Mouse (Mus musculus) erythroblast, adult 5-6 weeks (primary cell): Measurements from ENCODE around the gene Pgpep1. TPM values are rescaled to one million over a fixed set of nuclear protein-coding genes. Genes with fewer than 3 reads are reported as not detected.

ENCODE experiments used
- ATAC-seq: replicated peaks from 2 replicates; pipeline ENCODE4 v1.8.0; 2016; ENCODE audit warnings: moderate number of reproducible peaks, mild to moderate bottlenecking, moderate TSS enrichment, inconsistent platforms; ENCODE audit not compliant: poor library complexity, low FRiP score, severe bottlenecking
- total RNA-seq, 2 experiments: library from RNA; stranded (forward) in 1 of 2; stranded (reverse) in 1 of 2; fragments of 150-400 nt in 1 of 2; fragments of 200-764, 138-1000 nt in 1 of 2; gene quantifications; 2 replicates each; pipeline versions ENCODE4 v1.2.3 to v1.2.4; 2015 to 2017; ENCODE audit warnings: low replicate concordance in 2 of 2

Pgpep1 gene
- total RNA-seq, 2 experiments from 2014 or later = 1.2 to 1.4 TPM

DNA sequence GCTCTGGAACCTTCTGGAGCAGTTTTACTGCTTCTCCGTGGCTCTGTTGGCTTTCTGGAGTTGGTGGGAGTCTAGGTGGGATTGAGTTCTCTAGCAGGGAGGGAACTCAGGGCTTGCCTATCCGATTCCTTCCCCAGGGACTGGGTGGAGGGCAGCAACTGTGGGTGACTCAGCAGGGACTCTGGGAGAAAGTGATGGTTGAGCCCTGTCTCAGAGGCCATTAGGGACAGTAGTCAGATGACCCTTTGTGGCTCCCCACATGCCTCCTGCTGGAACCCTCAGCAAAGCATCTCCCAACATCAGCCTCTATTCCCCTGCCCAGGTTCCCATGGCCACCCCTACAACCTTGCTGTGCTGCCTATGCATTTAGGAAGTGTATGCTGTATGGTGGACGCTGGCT is 17.2 kb downstream of the Pgpep1 start:
- ATAC-seq = no peak

DNA sequence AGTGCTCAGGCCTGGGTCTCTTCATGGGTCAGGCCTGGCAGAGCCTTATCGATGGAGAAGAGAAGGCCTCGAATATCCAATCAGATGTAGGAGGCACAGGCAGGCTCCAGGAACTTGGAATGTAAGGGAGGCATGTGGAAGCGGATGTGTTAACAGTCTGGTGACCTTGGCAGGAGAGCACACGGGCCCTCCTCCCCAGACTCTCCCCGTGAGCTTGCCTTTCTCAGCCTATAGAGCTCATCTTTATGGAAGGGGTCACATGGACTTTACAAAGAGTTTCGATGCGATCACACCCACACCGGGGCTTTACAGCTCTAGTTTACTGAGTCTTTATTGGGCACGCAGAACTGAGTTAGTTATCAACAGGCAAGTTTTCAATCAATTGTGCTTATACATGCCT is 21.4 kb downstream of the Pgpep1 start:
- ATAC-seq = no peak

DNA sequence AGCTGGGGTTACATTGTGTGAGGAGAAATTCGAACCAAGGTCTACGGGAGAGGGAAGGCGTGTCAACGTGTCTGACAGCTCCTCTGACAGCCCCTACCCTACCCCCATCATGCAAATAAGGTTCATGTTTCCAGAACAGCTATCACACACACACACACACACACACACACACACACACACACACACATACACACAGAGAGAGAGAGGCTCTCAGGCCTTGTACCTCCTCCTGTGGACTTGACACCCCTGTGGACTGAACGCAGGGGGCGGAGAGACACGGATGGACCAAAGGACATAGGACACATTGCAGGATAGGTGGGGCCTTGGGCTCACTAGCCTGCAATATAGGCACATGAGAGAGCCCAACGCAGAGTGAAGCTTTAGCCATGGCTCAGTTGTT is 23.4 kb downstream of the Pgpep1 start:
- ATAC-seq = no peak

DNA sequence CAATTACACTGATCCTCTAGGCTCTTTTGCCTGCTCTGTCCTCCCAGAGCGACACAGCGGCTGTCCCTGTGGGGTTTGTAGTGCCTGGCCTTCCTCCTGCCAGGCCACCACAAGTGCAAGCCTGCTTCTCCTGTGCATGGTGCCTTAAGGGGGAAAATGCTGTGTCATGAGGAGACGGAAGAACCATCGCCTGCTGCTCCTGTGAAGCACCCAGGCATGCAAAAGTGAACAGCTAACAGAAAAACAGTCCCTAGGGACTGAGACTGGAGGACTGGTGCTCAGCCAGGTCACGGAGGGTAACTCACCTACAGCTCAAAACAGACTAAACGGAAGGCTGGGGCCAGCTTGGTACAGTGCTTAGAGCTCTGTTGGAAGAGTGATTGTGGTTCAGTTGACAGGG is 24.7 kb downstream of the Pgpep1 start:
- ATAC-seq = peak; percentile 54

DNA sequence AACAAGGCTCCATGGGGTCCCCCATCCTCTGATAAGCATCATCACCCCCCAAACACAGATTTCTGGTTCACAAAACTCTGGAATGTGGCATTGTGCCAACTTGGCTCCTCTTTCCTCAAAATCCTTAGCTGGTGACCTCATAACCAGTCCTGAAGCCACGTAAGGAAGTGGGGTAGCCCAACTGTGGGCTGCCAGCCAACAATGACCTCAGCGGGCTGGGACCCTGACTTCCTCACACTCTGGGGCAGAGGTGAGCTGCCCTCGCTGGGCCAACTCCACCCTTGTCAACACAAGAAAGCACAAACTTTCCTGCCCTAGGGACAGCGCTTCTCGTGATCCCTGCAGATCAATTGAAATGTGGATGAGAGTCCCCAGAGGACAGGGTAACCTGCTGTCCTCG is 26.1 kb downstream of the Pgpep1 start:
- no peak for ATAC-seq

DNA sequence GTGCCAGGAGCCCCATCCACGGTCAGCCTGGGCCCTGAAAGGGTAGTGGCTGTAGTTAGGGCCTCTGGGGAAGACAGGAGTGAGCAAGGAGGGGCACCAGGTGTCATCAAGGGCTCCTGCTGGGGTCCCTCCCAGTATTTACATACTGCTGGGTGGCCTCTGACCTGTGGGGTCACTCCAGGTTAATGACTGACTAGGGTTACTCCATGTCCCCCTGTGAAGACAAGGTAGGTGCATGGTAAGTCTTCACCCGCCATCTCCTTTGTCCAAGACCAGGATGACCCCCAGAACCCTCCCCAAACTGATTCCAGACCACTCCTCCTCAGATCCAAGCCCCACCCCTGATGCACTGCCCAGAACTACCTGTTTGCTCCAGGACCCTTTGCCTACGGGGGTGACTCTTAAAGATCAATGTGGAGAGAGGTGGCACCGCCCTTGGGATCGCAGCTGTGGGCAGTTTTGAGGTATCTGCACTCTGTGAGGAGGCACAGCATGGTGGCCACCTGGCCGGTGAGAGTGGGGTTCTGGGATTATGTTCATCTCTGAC is 27.8 kb downstream of the Pgpep1 start, which contains the start of gene Gdf15:
Gdf15 (minus strand) TSS at position 111 of the 547 bp plus-strand sequence.
- ATAC-seq = no peak

DNA sequence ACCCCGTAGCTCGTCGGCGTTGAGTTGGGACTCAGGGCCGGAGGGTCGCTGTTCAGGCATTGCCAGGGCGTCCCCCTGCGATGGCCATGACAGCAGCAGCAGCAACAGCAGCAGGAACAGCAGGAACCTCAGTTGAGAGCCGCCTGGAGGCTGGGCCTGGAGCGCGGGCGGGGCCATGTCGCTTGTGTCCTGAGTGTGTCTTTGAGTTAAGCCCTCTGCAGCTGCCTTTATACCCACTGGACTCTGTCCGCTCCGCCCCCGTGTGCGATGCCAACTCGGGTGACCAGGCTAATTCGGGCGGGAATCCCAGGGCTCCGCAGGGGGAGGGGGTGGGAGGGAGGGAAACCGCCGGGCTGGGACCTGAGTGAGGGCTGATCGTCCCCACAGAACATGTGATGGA is 28.8 kb downstream of the Pgpep1 start:
- no peak for ATAC-seq

DNA sequence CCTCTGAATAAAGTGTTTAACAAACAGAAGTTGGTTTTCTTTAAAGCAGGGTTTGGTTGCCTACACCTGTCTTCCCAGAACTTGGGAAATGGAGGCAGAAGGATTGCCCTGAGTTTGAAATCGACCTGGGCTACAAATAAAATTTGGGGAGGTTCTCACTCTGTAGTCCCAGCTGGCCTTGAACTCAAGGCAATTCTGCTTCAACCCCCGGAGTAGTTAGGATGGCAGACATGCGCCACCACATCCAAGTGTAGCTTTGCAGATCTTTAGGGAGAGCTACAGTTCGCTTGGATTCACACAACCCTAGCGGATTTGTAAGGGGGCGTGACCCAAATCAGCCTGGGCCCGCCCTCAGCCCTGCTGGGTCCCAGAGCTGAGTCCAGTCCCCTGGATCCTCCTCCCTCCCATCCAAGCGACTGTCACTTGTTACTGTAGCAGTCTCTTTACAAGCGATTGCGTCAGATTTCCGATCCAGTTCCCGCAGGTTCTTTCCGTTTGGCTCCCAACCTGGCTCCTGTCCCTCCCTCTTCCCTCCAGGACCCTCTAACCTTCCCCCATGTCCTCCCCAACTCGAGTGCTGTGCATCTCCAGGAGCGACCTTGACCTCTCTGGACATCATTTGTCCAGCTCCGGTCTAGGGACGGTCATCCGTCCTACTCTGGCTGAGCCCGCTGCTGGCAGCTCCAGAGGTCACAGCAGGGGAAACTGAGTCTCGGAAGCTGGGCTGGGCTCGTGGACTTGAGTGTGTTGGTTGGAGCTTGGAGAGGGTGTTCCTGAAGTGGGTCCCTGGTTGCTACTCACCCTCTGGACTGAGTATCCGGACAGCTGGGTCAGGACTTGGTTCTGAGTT is 29.4 kb downstream of the Pgpep1 start:
- peak; percentile 28; the same call in 1 of the 2 replicates for ATAC-seq

DNA sequence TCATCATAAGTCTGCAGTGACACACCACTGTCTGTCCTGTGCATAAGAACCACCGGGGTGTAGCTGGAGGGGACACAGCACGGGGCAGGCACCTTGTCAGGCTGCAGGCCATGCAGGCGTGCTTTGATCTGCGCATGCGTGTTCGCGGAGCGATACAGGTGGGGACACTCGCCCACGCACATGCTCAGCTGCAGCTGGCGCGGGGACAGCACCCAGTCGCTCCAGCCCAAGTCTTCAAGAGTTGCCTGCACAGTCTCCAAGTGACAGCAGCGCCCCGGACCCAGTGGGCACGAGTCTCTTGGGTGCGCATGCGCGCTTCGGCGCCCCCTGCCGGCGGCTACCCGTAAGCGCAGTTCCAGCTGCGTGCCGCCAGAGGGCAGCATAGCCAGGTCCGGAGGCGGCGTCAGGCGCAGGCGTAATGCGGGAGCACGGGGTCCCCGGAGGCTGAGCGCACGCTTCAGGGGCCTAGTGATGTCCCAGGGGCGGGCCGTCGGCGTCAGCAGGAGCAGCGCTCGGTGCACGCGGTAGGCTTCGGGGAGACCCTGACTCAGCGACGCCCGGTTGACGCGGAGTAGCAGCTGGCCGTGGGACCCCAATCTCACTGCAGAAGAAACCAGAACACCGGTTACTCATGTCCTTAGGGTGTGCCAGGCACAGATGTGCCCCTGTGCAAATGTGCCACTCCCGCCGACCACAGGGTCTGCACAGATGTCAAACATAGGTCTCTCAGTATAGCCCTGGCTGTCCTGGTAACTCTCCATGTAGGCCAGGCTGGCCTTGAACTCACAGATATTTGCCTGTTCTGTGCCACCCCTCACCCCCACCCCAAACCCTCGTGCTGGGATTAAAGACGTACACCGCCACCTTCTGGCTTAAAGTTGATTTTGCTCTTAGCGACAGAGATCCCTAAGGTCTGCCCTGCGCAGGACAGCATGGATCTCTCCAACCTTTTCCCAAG is 30.3 kb downstream of the Pgpep1 start:
- ATAC-seq = peak; percentile 74

DNA sequence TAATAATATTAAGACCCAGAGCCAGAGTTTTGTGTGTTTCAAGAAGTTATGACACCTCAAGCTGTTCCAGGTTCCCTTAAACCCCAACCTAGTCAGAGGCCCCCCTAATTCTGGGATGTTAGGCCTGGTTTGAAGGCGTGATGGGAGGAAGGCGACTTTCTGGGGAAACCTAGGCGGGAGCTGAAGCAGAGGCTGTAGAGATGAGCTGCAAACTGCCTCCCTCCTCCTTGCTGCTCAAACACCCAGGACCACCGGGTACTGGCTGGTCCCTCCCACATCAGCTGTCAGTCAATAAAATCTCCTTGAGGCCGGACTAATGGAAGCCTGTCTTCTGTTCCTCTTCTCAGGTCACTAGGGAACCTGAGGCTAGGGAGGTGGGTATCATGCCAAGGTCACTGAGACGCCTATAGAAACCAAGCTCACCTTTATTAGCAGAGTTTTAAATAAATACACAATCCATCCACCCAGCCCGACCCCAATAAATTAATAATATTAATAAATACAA is 31.1 kb downstream of the Pgpep1 start:
- no peak for ATAC-seq

DNA sequence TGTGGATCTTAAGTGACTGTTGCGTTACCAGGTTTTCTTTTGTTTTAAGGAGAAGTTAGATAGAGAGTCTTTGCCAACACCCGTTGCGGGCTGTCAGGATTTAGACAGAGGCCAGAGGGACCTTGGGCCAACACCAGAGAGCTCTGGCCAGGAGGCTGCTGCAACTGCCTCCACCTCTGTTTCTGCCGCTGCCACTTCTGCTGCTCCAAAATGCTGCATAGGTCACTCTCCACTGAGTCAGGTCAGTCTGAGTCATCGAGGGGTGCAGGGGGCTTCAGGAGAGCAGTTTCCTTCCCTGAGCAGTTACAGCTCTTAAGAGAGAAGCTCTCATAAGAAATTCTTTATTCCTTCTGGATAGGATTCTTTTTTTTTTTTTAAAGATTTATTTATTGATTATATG is 33.1 kb downstream of the Pgpep1 start:
- no peak for ATAC-seq

DNA sequence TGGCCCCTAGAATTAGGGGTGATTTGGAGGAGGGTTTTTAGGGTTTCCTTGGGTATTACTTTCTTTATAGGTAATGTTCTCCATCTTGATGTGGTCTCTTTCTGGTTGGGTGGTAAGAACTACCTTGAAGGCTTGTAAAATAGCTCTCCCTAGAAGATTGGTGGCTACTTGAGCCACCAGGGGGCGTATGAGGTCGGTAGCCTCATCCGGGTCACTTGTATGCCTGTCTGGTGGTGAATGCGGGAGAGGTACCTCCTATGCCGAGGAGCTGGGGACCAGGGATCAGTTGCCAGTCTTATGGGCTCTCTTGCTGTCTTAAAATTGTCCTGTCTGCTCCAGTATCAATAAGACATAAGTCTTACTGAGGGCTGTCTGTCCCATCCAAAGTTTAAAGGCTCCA is 35.1 kb downstream of the Pgpep1 start:
- ATAC-seq = 0 out of 2 replicates have a peak, but pooled peaks have one; percentile 33

DNA sequence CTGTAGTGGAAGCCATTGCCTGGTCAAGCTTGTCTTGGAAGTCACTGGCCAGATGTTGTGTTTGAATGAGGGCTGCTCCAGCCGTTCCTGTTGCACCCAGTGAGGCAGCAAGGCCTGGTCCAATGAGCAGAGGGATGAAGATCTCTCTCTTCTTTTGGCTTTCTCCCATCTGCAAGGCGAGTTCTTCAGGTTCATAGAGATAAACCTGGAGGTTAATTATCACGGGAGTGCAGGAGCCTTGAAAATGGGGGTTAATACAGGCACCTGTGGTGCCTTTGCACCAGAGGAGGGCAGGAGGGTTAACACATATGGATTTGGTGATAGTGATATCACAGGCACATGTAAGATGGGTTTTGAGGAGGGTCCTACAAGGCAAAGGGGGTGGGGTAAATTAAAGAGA is 38.0 kb downstream of the Pgpep1 start:
- ATAC-seq = peak; percentile 55

DNA sequence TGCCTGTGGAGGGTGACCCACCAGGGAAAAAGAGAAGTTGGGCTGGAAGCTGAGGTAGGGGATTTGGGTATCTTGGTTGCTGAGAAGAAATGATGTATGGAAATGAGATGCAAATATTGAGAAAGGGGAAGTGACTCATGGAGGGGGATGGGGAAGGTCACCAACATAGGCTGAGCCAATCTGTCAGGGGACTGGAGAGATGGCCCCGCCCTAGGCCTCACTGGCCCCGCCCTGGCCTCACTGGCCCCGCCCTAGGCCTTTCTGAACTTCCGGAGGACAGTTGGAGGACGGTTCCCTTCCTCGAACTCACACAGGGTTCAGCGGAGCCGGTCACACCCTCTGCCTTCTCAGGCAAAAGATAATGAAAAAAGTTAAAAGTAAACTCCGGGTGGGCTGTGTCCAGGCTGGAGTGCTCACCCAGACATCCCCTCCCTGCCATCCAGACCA is 41.3 kb downstream of the Pgpep1 start:
- ATAC-seq = peak; percentile 80

DNA sequence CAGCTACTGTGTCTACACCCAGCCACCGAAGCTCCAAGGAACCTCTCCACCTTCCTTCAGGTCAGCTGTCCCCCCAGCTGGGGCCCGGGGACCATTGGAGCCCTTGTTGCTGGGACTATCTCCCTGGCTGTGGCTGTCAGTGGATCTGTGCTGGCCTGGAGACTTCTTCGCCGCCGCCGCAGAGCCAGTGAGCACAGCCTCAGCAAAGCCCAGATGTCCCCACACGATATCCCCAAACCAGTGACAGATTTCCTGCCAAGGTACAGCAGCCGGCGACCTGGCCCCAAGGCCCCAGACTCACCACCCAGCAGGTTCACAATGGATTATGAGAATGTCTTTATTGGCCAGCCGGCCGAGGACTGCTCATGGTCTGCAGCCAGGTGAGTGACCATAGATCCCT is 42.2 kb downstream of the Pgpep1 start:
- ATAC-seq = 0 out of 2 replicates have a peak, but pooled peaks have one; percentile 22

DNA sequence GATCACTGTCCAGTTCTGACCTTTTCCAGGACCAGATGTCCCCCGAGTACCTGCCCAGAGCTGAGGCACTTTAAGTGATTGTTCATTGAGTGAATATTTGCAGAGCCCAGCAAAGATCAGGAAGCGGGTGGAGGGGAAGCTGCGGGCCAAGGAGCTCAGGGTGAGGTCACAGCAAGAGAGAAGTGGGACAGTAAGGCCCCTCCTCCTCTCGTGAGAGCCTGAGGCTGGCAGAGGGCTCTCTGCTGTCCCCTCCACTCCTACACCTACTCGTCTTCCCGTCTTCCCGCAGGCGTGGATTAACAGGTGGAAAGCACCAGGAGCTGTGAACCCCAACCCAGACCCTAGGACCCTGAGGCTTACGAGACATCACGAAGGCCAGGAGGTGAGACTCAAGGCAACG is 43.5 kb downstream of the Pgpep1 start:
- ATAC-seq = no peak

DNA sequence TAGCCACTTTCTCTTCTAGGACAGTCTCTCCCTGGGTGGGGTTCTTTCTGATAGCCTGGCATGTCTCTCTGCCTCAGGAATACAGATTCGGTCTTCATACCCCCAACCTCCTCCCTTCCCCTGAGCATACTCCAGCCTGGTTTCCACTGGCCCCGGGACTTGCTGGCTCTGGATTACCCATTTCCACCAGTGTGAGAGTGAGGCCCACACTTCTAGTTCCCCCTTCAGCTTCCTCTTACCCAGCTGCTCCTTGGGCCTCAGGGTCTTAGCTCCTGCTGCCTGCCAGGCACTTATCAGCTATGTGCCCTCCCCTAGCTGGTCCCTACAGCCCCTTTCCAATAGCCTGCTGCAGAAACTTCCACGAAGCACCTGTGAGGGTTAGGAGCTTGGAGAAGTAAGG is 44.3 kb downstream of the Pgpep1 start, which contains the start of gene Lrrc25:
Lrrc25 (plus strand) TSS at position 262 of the 400 bp plus-strand sequence.
- no peak for ATAC-seq

DNA sequence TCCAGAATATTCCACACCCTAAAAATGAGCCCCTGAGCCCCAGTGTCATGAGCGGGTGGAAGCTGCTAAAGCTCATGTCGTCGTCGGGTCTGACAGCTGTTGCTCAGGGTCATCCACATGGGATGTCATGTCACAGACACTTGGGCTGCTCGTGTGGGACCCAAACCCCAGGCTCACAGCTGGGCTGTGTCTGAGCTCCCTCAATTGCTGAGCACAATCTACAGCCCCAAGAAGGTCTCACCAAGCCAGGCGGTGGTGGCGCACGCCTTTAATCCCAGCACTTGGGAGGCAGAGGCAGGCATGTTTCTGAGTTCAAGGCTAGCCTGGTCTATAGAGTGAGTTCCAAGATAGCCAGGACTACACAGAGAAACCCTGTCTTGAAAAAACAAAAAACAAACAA is 44.9 kb downstream of the Pgpep1 start:
- no peak for ATAC-seq

DNA sequence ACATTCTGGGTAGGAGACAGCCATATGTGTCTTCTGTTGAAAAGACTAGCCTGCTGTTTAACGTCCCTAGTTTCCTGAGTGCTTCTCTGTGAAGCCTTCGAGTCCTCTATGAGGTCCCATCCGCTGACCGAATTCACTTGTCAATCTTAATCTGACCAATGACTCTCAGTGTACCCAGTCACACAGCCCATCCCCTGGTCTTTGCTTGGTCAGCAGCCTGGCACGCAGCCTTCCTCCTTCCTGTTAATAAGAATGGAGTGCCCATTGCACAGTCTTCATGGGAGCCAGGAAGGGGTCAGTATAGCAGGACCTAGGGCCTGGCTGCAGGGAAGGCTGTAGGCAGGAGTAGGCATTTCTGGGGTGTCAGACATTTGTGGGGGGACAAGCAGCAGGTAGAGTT is 45.7 kb downstream of the Pgpep1 start:
- ATAC-seq = no peak

DNA sequence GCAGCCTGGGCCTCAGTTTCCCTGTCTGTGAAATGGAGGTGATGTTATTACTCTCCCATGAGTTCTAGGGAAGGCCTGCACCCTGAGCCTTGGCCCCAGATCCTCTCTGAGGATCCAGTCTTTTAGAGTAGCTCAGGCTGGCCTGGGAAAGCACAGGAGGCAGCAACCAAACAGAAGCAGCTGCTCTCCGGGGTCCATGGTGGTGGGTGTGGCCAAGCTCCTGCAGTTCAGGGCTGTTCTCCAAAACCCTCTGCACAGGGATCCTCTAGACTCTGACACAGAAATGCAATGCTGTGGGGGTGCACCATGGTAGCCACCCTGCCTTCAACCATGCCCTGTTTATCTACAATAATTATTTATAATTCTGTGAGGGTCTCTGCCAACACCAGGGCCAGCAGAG is 46.4 kb downstream of the Pgpep1 start:
- ATAC-seq = no peak
